Mouse (Mus musculus) testis, adult 2 months (tissue): ENCODE data around the gene Gsg1l2. TPM values are rescaled to one million over a fixed set of nuclear protein-coding genes. Genes with fewer than 3 reads are reported as not detected.

ENCODE experiments used
- H3K27ac ChIP-seq: fragments of 200-500 bp; 2 replicates; pipeline ENCODE4 v1.5.1; 2012; ENCODE audit warnings: low read depth, low read length; ENCODE audit not compliant: control insufficient read depth, insufficient read depth
- H3K27me3 ChIP-seq: fragments of 200-500 bp; 2 replicates; pipeline ENCODE4 v1.6.1; 2012; ENCODE audit warnings: mild to moderate bottlenecking, low read length, moderate library complexity; ENCODE audit not compliant: control insufficient read depth, insufficient read depth
- H3K36me3 ChIP-seq: fragments of 200-500 bp; 2 replicates; pipeline ENCODE4 v1.6.1; 2012; ENCODE audit warnings: mild to moderate bottlenecking, low read length; ENCODE audit not compliant: control insufficient read depth, insufficient read depth
- H3K4me1 ChIP-seq: fragments of 200-500 bp; 2 replicates; pipeline ENCODE4 v1.6.1; 2012; ENCODE audit warnings: low read length; ENCODE audit not compliant: control insufficient read depth, insufficient read depth
- H3K4me3 ChIP-seq: fragments of 200-500 bp; 2 replicates; pipeline ENCODE4 v1.5.1; 2012; ENCODE audit warnings: low read depth, mild to moderate bottlenecking, low read length, moderate library complexity, mixed read lengths; ENCODE audit not compliant: control insufficient read depth
- CTCF ChIP-seq: fragments of 200-500 bp; IDR thresholded peaks from 2 replicates; pipeline ENCODE4 v1.5.1; 2012; ENCODE audit warnings: low read depth, mild to moderate bottlenecking, inconsistent platforms, low read length, moderate library complexity; ENCODE audit not compliant: control insufficient read depth, insufficient read depth, insufficient replicate concordance
- POLR2A ChIP-seq: fragments of 200-500 bp; IDR thresholded peaks from 2 replicates; pipeline ENCODE4 v1.6.1; 2012; ENCODE audit warnings: low read depth, mild to moderate bottlenecking, inconsistent platforms, low read length, moderate library complexity; ENCODE audit not compliant: control insufficient read depth
- polyA plus RNA-seq: library from polyadenylated mRNA; depleted of rRNA; stranded (reverse); fragments of >200 nt; gene quantifications from 2 replicates; pipeline ENCODE4 v1.2.3, GENCODE M21; 2012

The Gsg1l2 gene
- polyA plus RNA-seq, 1 experiment, result not detected

- Histone ChIP-seq H3K4me1 (no peaks in the 10 kb centered on the region), H3K4me3 (no peak within 1 kb of the TSS), H3K27me3 (no peaks in the 10 kb centered on the region), H3K27ac (no peak within 1 kb of the TSS), H3K36me3 (no peaks in the 10 kb centered on the region)
- TF ChIP-seq POLR2A, result no peak
- no peak for TF ChIP-seq CTCF
Measured at GRCm38 (mm10) chr11:67797931-67798330, 23.5 kb downstream of the Gsg1l2 start, which contains the start of gene Dhrs7c. Dhrs7c (plus strand) TSS chr11:67798187.

- TF ChIP-seq POLR2A (no peak), CTCF (no peak)
Measured at GRCm38 (mm10) chr11:67800130-67800723, 25.8 kb downstream of the Gsg1l2 start.

GRCm38 (mm10) chr11:67801169-67801568 lies 26.8 kb downstream of the Gsg1l2 start:
- Histone ChIP-seq H3K4me1 (no peaks in the 10 kb centered on the region), H3K4me3 (no peak overlapping the region), H3K27me3 (no peaks in the 10 kb centered on the region), H3K36me3 (no peaks in the 10 kb centered on the region), H3K27ac (no peak overlapping the region)
- TF ChIP-seq CTCF, result no peak
- TF ChIP-seq POLR2A, result no peak

More at GRCm38 (mm10) chr11:67800130-67800723, 25.8 kb downstream of the Gsg1l2 start:
- H3K4me1 ChIP-seq, result no peaks in the 10 kb centered on the region
- no peak overlapping the region for H3K27ac ChIP-seq
- no peak overlapping the region for H3K4me3 ChIP-seq
- H3K27me3 ChIP-seq, result no peaks in the 10 kb centered on the region
- H3K36me3 ChIP-seq, result no peaks in the 10 kb centered on the region

GRCm38 (mm10) chr11:67805538-67805937 lies 31.1 kb downstream of the Gsg1l2 start:
- Histone ChIP-seq H3K27me3 (no peaks in the 10 kb centered on the region), H3K4me1 (no peaks in the 10 kb centered on the region), H3K4me3 (no peak overlapping the region), H3K36me3 (no peaks in the 10 kb centered on the region), H3K27ac (no peak overlapping the region)
- TF ChIP-seq POLR2A (no peak), CTCF (peak; percentile 57; the same call in 1 of the 2 replicates)

GRCm38 (mm10) chr11:67806832-67807597 lies 32.6 kb downstream of the Gsg1l2 start:
- TF ChIP-seq POLR2A, result no peak
- TF ChIP-seq CTCF, result no peak
- no peak overlapping the region for H3K27ac ChIP-seq
- H3K27me3 ChIP-seq, result no peaks in the 10 kb centered on the region
- no peaks in the 10 kb centered on the region for H3K4me1 ChIP-seq
- H3K4me3 ChIP-seq, result no peak overlapping the region
- H3K36me3 ChIP-seq, result no peaks in the 10 kb centered on the region

- Histone ChIP-seq H3K4me3 (no peak overlapping the region), H3K27me3 (no peaks in the 10 kb centered on the region), H3K27ac (no peak overlapping the region), H3K4me1 (no peaks in the 10 kb centered on the region), H3K36me3 (no peaks in the 10 kb centered on the region)
- TF ChIP-seq CTCF (no peak), POLR2A (no peak)
Measured at GRCm38 (mm10) chr11:67808051-67808450, 33.6 kb downstream of the Gsg1l2 start.

GRCm38 (mm10) chr11:67811535-67811934 lies 37.1 kb downstream of the Gsg1l2 start:
- Histone ChIP-seq H3K36me3 (no peaks in the 10 kb centered on the region), H3K27me3 (no peaks in the 10 kb centered on the region), H3K4me1 (no peaks in the 10 kb centered on the region), H3K27ac (no peak overlapping the region), H3K4me3 (no peak overlapping the region)
- TF ChIP-seq POLR2A, result no peak
- no peak for TF ChIP-seq CTCF

- TF ChIP-seq POLR2A (no peak), CTCF (no peak)
- Histone ChIP-seq H3K36me3 (no peaks in the 10 kb centered on the region), H3K4me1 (no peaks in the 10 kb centered on the region), H3K27me3 (no peaks in the 10 kb centered on the region), H3K4me3 (no peak overlapping the region), H3K27ac (no peak overlapping the region)
Measured at GRCm38 (mm10) chr11:67819604-67820003, 45.2 kb downstream of the Gsg1l2 start.
